Mouse (Mus musculus): ENCODE measurements at regions not wholly inside any gene's neighbourhood (a gene's known extent, or its start where the extent isn't known, plus 50 kb on each side); places are given as distances from the start of the nearest gene placed in this dataset.

GRCm38 (mm10) chr7:118296856-118297518, 53.5 kb upstream of the Smg1 start:
- TF ChIP-seq CTCF (IDR thresholded peaks at IDR 0.05; ENCODE audit: extremely low read depth, insufficient read length, insufficient replicate concordance, low read depth, low read length) (no peak), POLR2A (IDR thresholded peaks at IDR 0.05; ENCODE audit: low read depth, low read length) (no peak)

All from small intestine, adult 2 months (tissue).